Mouse (Mus musculus) ES-E14 (cell line): ENCODE results near the gene Tlr5. TPM values are rescaled to one million over a fixed set of nuclear protein-coding genes. Genes with fewer than 3 reads are reported as not detected.

Experiments used
- DNase-seq: peaks from one replicate; pipeline ENCODE4 v3.0.0-alpha.2; 2013; ENCODE audit warnings: low read depth, low spot score
- H3K27ac ChIP-seq: 2 replicates; pipeline ENCODE4 v1.5.1; 2012; ENCODE audit warnings: low read depth, mild to moderate bottlenecking, low read length, moderate library complexity, mixed read lengths; ENCODE audit not compliant: poor library complexity, insufficient read depth, severe bottlenecking
- H3K36me3 ChIP-seq: 2 replicates; pipeline ENCODE4 v1.6.1; 2012; ENCODE audit warnings: mild to moderate bottlenecking, low read length, moderate library complexity, mixed read lengths; ENCODE audit not compliant: control insufficient read depth, poor library complexity, insufficient read depth, severe bottlenecking
- H3K4me1 ChIP-seq, 2 experiments: fragments of 150-350 bp in 1 of 2; sonication (generic) in 1 of 2; 2 replicates each; pipeline ENCODE4 v1.6.1; 2012; ENCODE audit warnings: low read length in 2 of 2, mild to moderate bottlenecking in 1 of 2, mixed read lengths in 1 of 2; ENCODE audit not compliant: control insufficient read depth in 2 of 2, insufficient read depth in 2 of 2, poor library complexity in 1 of 2
- H3K4me3 ChIP-seq, 2 experiments: fragments of 150-350 bp in 1 of 2; sonication (generic) in 1 of 2; 2 replicates each; pipeline ENCODE4 v1.5.1; 2012; ENCODE audit warnings: low read length in 2 of 2, low read depth in 1 of 2, mild to moderate bottlenecking in 1 of 2, mixed read lengths in 1 of 2; ENCODE audit not compliant: insufficient read depth in 1 of 2, poor library complexity in 1 of 2, severe bottlenecking in 1 of 2
- H3K9ac ChIP-seq: 2 replicates; pipeline ENCODE4 v1.6.1; 2012; ENCODE audit warnings: low read depth, mild to moderate bottlenecking, low read length, mixed read lengths; ENCODE audit not compliant: poor library complexity, insufficient read depth, severe bottlenecking
- H3K9me3 ChIP-seq: fragments of 150-350 bp; sonication (generic); 2 replicates; pipeline ENCODE4 v1.6.1; 2012; ENCODE audit warnings: low read depth, mild to moderate bottlenecking, low read length; ENCODE audit not compliant: control insufficient read depth, insufficient read depth
- CHD2 ChIP-seq: IDR thresholded peaks from 2 replicates; pipeline ENCODE4 v1.6.1; 2014; ENCODE audit warnings: mild to moderate bottlenecking, low read depth, low read length, inconsistent platforms
- HCFC1 ChIP-seq: IDR thresholded peaks from 2 replicates; pipeline ENCODE4 v1.6.1; 2012; ENCODE audit warnings: low read length, inconsistent platforms, borderline replicate concordance; ENCODE audit not compliant: insufficient read depth
- MAFK ChIP-seq: IDR thresholded peaks from 2 replicates; pipeline ENCODE4 v1.6.1; 2014; ENCODE audit warnings: mild to moderate bottlenecking, low read depth, low read length, inconsistent platforms; ENCODE audit not compliant: insufficient read depth
- ZC3H11A ChIP-seq: IDR thresholded peaks from 2 replicates; pipeline ENCODE4 v1.6.1; 2012; ENCODE audit warnings: low read depth, mild to moderate bottlenecking, inconsistent platforms, low read length, borderline replicate concordance
- ZNF384 ChIP-seq: IDR thresholded peaks from 2 replicates; pipeline ENCODE4 v1.6.1; 2012; ENCODE audit warnings: low read depth, low read length, inconsistent platforms
- in situ Hi-C, 2 experiments: fragments of 600-800 bp; cut with MboI; formaldehyde crosslinking; loops; one replicate each; pipeline ENCODE4 v1.15.1; 2025; ENCODE audit warnings: low sequenced_read_pairs in 2 of 2, inconsistent platforms in 1 of 2; ENCODE audit not compliant: unreplicated experiment in 2 of 2
- total RNA-seq: library from RNA; depleted of rRNA; stranded (reverse); fragments of 300-350 nt; gene quantifications from 2 replicates; pipeline ENCODE4 v1.2.3, GENCODE M21; 2012

The Tlr5 gene
- total RNA-seq, 1 experiment, result 0.54 TPM

- H3K27ac ChIP-seq, result no peak overlapping the region
- H3K9me3 ChIP-seq, result no peaks in the 10 kb centered on the region
- in situ Hi-C loops, result no loop called here
- DNase-seq, result no peak
- no peak overlapping the region for H3K4me3 ChIP-seq
- no peak overlapping the region for H3K9ac ChIP-seq
- no peaks in the 10 kb centered on the region for H3K4me1 ChIP-seq
- H3K36me3 ChIP-seq, result no peaks in the 10 kb centered on the region
- TF ChIP-seq MAFK (no peak), ZC3H11A (no peak), ZNF384 (no peak), CHD2 (no peak), HCFC1 (no peak)
These were observed 45.0 kb upstream of the Tlr5 start for GRCm38 (mm10) chr1:182909596-182909995.

GRCm38 (mm10) chr1:182912591-182912990 lies 42.0 kb upstream of the Tlr5 start:
- DNase-seq, result no peak
- no peak for TF ChIP-seq ZNF384
- no peak for TF ChIP-seq CHD2
- no peak overlapping the region for H3K4me3 ChIP-seq
- in situ Hi-C loops, result no loop called here
- H3K27ac ChIP-seq, result no peak overlapping the region
- no peak overlapping the region for H3K9ac ChIP-seq
- H3K4me1 ChIP-seq, result no peaks in the 10 kb centered on the region
- no peaks in the 10 kb centered on the region for H3K36me3 ChIP-seq
- no peaks in the 10 kb centered on the region for H3K9me3 ChIP-seq

- no peak overlapping the region for H3K27ac ChIP-seq
- no peaks in the 10 kb centered on the region for H3K4me1 ChIP-seq
- no peaks in the 10 kb centered on the region for H3K36me3 ChIP-seq
- in situ Hi-C loops, result no loop called here
- no peak overlapping the region for H3K9ac ChIP-seq
- no peak for TF ChIP-seq ZNF384
- no peak for TF ChIP-seq ZC3H11A
- TF ChIP-seq CHD2, result no peak
- TF ChIP-seq HCFC1, result no peak
- TF ChIP-seq MAFK, result no peak
- no peak overlapping the region for H3K4me3 ChIP-seq
- DNase-seq, result no peak
- H3K9me3 ChIP-seq, result no peaks in the 10 kb centered on the region
These were observed 40.3 kb upstream of the Tlr5 start for GRCm38 (mm10) chr1:182914121-182914908.

- Histone ChIP-seq H3K9ac (no peak overlapping the region), H3K27ac (no peak overlapping the region), H3K36me3 (no peaks in the 10 kb centered on the region), H3K9me3 (no peaks in the 10 kb centered on the region), H3K4me1 (no peaks in the 10 kb centered on the region), H3K4me3 (no peak overlapping the region)
- no peak for TF ChIP-seq ZNF384
- no peak for TF ChIP-seq MAFK
- no peak for TF ChIP-seq HCFC1
- TF ChIP-seq CHD2, result no peak
- no peak for TF ChIP-seq ZC3H11A
- in situ Hi-C loops, result no loop called here
- no peak for DNase-seq
These were observed 38.4 kb upstream of the Tlr5 start for GRCm38 (mm10) chr1:182916166-182916565.
